Mouse (Mus musculus) hematopoietic stem cell, adult 5-6 weeks (primary cell): Measurements from ENCODE around the gene Usp46. TPM values are rescaled to one million over a fixed set of nuclear protein-coding genes. Genes with fewer than 3 reads are reported as not detected.
"Not testable (repeated sequence)": the region's sequence is repeated elsewhere in the genome, so short reads cannot be mapped to it uniquely, and the experiment has no call there.

Source experiments
- ATAC-seq, 2 experiments: fragments of 125-278 bp in 1 of 2; replicated peaks in 1 of 2; 2 replicates each; pipeline ENCODE4 v1.8.0; 2016 to 2017; ENCODE audit warnings: inconsistent platforms in 2 of 2, mild to moderate bottlenecking in 2 of 2, moderate number of reproducible peaks in 2 of 2, low read depth in 1 of 2, moderate TSS enrichment in 1 of 2; ENCODE audit not compliant: low FRiP score in 2 of 2, poor library complexity in 2 of 2, severe bottlenecking in 2 of 2, insufficient read depth in 1 of 2, low TSS enrichment in 1 of 2
- total RNA-seq: library from RNA; stranded (forward); fragments of 172-1452, 232-1000 nt; gene quantifications from 2 replicates; pipeline ENCODE4 v1.2.3, GENCODE M21; 2017

Usp46 gene
- total RNA-seq, 1 experiment from 2014 or later, result 12.8 TPM

DNA sequence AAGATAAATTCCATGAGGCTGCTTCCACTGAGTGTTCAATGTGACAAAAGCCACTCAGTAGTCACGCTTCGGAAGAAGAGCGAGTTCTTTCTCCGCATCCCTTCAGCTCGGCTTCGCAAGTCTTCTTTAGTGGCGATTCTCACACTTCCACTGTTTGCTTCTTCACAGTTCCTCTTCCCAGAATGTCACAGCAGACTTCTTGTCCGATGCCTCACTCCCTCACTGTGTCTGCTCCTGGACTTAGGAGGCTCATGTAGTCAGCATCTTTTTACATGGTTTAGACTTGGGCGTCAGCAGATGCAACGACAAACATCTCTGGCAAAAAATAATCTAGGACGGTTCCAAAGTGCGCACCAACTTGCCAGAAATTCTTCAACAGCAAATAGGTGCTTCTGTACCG lies 75.9 kb downstream of the Usp46 start:
- ATAC-seq, result no peak

DNA sequence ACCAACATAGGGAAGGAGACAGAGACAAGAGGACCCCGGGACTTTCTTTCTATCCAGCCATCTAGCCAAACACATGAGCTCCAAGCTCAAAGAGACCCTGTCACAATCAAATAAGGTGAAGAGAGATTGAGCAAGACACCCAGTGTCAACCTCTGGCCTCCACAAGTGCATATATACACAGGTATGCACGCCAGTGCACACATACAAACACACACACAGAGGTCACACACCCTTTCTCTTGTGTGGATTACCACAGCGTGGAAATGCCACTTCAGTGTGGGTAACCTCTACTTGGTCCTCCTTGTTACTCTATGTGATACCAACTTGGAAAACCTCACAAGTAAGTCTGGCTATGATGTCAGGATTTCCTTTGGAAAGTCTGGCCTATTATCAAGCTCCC lies 78.7 kb downstream of the Usp46 start:
- no peak for ATAC-seq

DNA sequence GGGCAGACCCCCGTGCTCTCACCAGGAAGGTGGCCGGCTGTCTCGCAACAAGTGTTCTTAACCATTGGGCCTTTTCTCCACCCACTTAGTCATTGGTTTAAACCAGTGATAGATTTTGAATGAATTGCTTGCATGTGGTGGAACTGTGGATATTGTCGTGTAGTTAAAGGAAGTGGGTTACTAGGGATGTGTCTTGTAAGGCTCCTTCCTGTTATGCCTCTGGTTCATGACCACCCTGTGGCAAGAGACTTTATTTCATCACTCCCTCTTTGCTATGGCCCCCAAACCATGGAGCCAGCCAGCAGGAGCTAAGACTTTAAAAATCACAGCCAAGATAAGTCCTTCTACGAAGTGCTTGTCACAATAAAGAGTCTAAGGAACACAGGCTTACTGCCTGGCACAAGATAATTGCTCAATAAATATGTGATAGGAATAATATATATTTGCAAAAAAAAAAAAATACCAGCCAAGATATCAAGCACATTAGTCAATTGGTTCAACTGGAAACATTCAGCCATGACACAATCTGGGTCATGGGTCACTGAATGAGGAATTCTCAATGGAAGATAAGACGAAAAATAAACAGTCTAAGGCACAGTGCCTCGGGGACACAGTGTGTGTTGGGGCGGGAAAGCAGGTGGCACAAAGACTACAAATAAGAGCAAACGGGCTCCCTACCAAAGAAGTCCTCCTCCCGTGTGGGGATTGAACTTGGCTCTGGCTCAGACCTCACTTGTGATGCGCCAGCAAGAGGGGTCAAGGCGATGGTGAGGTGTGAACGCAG lies 80.3 kb downstream of the Usp46 start:
- peak in 1 of 2 experiments; percentile 45; a peak in 1 of 4 replicates for ATAC-seq

- no peak for ATAC-seq
Measured at GRCm38 (mm10) chr5:73977426-73977825, 90.8 kb downstream of the Usp46 start.

DNA sequence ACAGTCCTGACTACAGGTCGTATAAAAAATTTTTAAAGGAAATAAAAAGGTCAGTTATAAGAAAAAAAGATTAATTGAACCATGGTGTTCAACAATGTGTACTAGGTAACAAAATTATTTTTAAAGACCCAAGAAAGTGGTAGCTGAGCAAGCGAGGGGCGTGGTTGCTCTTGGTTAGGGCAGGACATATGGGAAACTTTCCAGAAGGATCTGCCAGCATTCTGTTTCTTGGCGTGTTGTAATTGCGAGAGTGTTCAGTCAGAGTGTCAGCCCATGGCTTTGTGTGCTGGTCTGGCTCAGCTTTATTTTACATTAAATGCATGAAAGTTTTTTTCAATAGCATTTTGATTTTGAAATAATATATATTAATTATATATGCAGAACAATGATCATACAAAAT lies 96.5 kb downstream of the Usp46 start:
- no peak for ATAC-seq

- no peak for ATAC-seq
Measured at GRCm38 (mm10) chr5:73970024-73970628, 98.1 kb downstream of the Usp46 start.

DNA sequence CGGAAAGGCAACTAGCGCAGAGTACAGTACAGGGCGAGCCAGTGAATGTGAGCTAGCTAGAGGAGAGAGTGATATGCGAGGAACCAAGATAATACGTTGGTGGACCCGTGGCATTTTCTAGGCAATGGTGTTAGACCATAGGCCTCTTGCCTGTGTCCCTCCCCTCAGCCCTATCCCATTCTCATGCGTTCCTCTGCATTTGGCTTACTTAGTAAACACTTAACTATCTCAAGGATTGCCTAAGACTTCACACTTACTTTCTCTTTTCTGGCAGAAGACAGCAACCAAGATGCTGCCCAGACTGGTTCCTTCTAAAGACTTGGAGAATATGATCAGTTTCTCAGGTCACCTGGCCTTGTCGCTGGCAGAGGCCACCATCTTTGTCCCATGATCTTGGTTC lies 98.9 kb downstream of the Usp46 start:
- no peak for ATAC-seq

- ATAC-seq, result no peak
Measured at GRCm38 (mm10) chr5:73959779-73960178, 108.5 kb downstream of the Usp46 start.

DNA sequence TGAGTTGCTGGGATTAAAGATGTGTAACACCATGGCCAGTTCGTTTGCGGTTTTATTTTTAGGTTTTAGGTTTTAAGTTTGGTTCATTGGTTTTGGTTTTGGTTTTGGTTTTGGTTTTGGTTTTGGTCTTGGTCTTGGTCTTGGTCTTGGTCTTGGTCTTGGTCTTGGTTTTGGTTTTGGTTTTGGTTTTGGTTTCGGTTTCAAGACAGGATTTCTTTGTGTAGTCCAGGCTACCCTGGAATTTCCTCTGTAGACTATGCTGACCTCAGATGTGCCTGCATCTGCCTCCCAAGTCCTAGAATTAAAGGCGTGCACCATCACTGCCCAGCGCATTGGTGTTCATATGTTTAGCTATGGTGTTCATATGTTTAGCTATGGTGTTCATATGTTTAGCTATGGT lies 109.6 kb downstream of the Usp46 start:
- ATAC-seq, result not testable (repeated sequence)

GRCm38 (mm10) chr5:73958096-73958495 lies 110.1 kb downstream of the Usp46 start:
- no peak for ATAC-seq

DNA sequence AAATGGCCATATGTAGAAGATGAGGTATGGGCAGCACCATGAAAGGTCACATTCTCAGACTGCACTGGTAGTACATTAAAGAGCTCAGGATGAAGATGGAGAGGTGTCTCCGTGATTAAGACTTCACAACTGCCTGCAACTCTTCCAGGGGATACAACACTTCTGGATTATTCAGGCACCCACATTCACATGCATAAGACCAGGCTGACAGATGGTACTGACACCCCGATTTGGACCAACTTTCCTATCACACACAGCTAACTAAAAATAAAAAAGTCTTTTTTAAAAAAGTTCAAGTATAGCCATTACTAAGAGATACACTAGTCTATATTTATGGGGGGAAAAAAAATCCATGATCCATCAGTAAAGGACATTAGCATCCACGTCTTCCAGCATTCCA lies 112.5 kb downstream of the Usp46 start:
- ATAC-seq, result no peak

- ATAC-seq, result no peak
Measured at GRCm38 (mm10) chr5:73955005-73955404, 113.2 kb downstream of the Usp46 start.

DNA sequence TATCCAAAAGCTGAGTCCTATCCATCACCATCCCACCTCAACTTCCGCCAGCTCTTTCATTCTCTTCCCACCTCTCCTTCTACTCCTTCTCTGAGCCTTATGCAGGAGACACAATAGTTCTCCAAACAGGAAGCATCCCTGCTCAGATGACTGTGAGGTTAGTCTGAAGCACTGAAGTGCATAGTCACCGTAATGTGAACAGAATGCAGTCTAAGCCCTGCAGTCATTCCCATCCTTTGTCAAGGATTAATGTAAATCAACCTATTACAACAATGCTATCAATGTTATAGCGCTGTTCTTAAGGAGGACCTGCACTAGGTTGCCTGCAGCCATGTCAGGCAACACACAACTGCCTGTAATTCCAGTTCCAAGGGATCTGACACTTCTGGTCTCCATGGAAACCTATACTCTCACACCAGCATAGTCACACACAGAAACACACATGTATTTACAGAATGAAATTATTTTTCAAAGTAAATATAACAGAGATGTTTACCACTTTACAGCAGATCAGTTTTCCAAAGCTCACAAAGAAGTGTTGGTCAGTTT lies 115.1 kb downstream of the Usp46 start:
- no peak for ATAC-seq

DNA sequence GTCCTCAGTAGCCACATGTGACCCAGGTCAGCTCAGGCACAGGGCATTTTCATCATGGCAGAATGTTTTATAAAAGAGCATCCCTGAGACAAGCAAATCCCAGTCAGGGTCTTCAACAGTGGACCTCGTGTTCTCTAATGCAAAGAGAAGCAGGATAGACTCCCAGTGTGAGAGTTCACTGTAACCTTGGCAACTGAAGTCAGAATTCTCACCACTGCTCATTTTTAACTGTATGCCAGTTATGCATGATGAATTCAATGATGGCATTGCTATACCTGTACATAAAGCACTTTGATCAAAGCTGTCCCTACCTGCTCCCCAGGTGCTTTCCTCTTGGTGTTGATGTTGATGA lies 116.6 kb downstream of the Usp46 start:
- no peak for ATAC-seq

DNA sequence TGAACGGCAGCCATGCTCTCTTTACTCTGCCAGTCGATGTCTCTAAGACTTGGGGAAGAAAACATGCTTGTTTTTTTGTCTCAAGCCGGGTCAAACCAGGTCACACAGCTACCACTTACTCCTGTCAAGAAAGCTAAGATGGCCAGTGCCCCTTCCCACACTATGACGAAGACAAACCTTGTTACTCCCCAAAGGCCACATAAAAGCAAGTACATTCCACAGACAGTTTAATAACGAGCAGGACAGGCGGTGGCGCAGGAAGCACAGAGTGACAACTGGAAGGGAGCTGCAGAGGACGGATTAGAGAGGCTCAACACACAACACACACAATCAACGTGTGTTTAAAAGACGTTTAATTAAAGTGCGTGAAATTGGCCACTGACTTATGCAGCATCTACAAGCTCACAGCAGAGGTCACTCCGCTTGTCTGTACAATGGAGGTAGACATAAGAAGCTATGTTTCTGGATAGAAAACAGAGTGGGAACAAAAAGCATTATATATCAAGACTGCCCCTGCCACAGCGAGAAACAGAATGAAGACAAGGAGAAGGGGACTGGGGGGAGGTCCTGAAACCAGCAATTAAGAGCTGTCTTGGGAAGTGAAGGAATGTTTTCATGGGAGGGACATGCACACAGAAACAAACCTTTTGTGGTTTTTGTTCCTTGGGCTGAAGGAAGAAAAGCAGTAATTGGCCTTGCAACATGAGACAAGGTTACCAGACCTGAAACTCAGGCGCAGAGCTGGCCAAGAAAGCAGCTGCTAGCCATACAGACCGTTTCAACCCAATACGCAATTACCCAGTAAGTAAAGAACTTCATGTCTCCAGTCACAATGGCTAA lies 117.2 kb downstream of the Usp46 start:
- ATAC-seq, result no peak
